22 mouse cellular contexts compared by ENCODE assay signal in the genomic region with DNA sequence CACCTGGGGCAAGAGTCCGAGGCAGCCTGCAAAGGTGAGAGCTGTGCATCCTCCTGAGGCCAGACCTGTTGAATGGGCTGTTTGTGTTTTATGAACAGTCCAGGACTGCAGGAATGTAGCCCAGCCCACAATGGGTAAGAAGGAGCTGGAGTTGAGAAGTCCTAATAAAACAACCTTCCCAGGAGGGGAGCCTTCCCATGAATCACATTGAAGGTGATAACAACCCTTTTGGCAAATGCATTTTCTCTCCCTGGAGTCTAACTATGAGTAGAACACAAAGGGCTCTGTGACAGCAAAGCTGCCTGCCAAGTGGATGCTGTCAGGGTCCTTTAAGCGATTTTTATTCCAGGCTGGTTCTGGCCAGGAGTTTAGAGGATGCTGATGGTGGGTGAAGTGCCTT.
"Had no signal": no experiment of that assay in that cellular context is flagged by ENCODE, and none has a peak within 500 bp of the region (broad histone marks: within the 10 kb centered on the region; RNA-seq: fewer than 3 reads in every experiment).

No protein-coding gene starts in this region.

- H3K9me3 ChIP-seq: lung, embryonic 15.5 days; midbrain, embryonic 12.5 days; neural tube, embryonic 13.5 days; neural tube, embryonic 15.5 days; stomach, embryonic 15.5 days had no signal

- H3K9ac ChIP-seq: liver, postnatal 0 days; lung, embryonic 15.5 days; midbrain, embryonic 12.5 days; neural tube, embryonic 13.5 days; neural tube, embryonic 15.5 days; stomach, embryonic 15.5 days had no signal

- H3K27me3 ChIP-seq: lung, embryonic 15.5 days; midbrain, embryonic 12.5 days; neural tube, embryonic 13.5 days; neural tube, embryonic 15.5 days; stomach, embryonic 15.5 days had no signal

- H3K4me3 ChIP-seq: lung, embryonic 15.5 days; megakaryocyte, embryonic 14.5 days; midbrain, embryonic 12.5 days; myocyte; neural tube, embryonic 13.5 days; neural tube, embryonic 15.5 days; stomach, embryonic 15.5 days had no signal

- H3K4me2 ChIP-seq: lung, embryonic 15.5 days; midbrain, embryonic 12.5 days; neural tube, embryonic 13.5 days; neural tube, embryonic 15.5 days; stomach, embryonic 15.5 days had no signal

- H3K27ac ChIP-seq: lung, embryonic 15.5 days; macrophage; midbrain, embryonic 12.5 days; neural tube, embryonic 13.5 days; neural tube, embryonic 15.5 days; stomach, embryonic 15.5 days; stomach, postnatal 0 days had no signal

- DNase-seq: liver, postnatal 0 days; lung, adult 2 months; lung, postnatal 14 days; lung, postnatal 36 days; midbrain, embryonic 14.5 days; retina, postnatal 1 day; right cerebral cortex, adult 18-20 months; right cerebral cortex, postnatal 25 days; right cerebral cortex, postnatal 4 days; thymus, postnatal 14 days; thymus, postnatal 36 days had no signal

- H3K36me3 ChIP-seq: lung, embryonic 15.5 days; midbrain, embryonic 12.5 days; neural tube, embryonic 13.5 days; neural tube, embryonic 15.5 days; stomach, embryonic 15.5 days had no signal

- H3K4me1 ChIP-seq: lung, embryonic 15.5 days; midbrain, embryonic 12.5 days had no signal

- ATAC-seq: liver, postnatal 0 days; lung, postnatal 0 days; midbrain, embryonic 16.5 days had no signal
